Mouse (Mus musculus) E14TG2a.4 (cell line): ENCODE measurements at regions not wholly inside any gene's neighbourhood (a gene's known extent, or its start where the extent isn't known, plus 50 kb on each side); places are given as distances from the start of the nearest gene placed in this dataset.
"Not testable (repeated sequence)": the region's sequence is repeated elsewhere in the genome, so short reads cannot be mapped to it uniquely, and the experiment has no call there.

Experiments
- H3K27me3 ChIP-seq: 2 replicates; pipeline ENCODE4 v1.6.1; 2014; ENCODE audit warnings: low read length, control low read depth; ENCODE audit not compliant: insufficient read depth
- H3K36me3 ChIP-seq: 2 replicates; pipeline ENCODE4 v1.6.1; 2014; ENCODE audit warnings: low read length, control low read depth; ENCODE audit not compliant: insufficient read depth
- H3K4me1 ChIP-seq: replicated peaks from 2 replicates; pipeline ENCODE4 v1.6.1; 2014; ENCODE audit warnings: low read depth, low read length, control low read depth
- H3K4me3 ChIP-seq: replicated peaks from 2 replicates; pipeline ENCODE4 v1.5.1; 2014; ENCODE audit warnings: mild to moderate bottlenecking, low read length
- H3K9me3 ChIP-seq: 2 replicates; pipeline ENCODE4 v1.6.1; 2014; ENCODE audit warnings: low read length, control low read depth
- CTCF ChIP-seq: conservative IDR thresholded peaks from 2 replicates; pipeline ENCODE4 v1.5.1; 2014; ENCODE audit warnings: low read length
- NANOG ChIP-seq: IDR thresholded peaks from 2 replicates; pipeline ENCODE4 v1.6.1; 2014; ENCODE audit warnings: borderline replicate concordance, low read length, mixed read lengths
- POU5F1 ChIP-seq: IDR thresholded peaks from 2 replicates; pipeline ENCODE4 v1.6.1; 2014; ENCODE audit warnings: low read length, borderline replicate concordance

GRCm38 (mm10) chr16:89718921-89719320 lies 147.9 kb upstream of the Krtap11-1 start:
- no peak for TF ChIP-seq POU5F1
- TF ChIP-seq CTCF: no peak
- TF ChIP-seq NANOG: no peak

GRCm38 (mm10) chr16:89715716-89716115 lies 144.7 kb upstream of the Krtap11-1 start:
- not testable (repeated sequence) for H3K27me3 ChIP-seq, H3K4me1 ChIP-seq, H3K4me3 ChIP-seq, H3K36me3 ChIP-seq
- H3K9me3 ChIP-seq: peaks cover 94% of the 10 kb centered on the region

More at GRCm38 (mm10) chr16:89718921-89719320, 147.9 kb upstream of the Krtap11-1 start:
- Histone ChIP-seq H3K27me3 (no peaks in the 10 kb centered on the region), H3K9me3 (peaks cover 72% of the 10 kb centered on the region), H3K36me3 (no peaks in the 10 kb centered on the region), H3K4me1 (no peaks in the 10 kb centered on the region), H3K4me3 (no peak overlapping the region)

GRCm38 (mm10) chr16:89704316-89704715 lies 133.3 kb upstream of the Krtap11-1 start:
- Histone ChIP-seq H3K4me3 (no peak overlapping the region), H3K9me3 (peaks cover 72% of the 10 kb centered on the region), H3K36me3 (no peaks in the 10 kb centered on the region), H3K27me3 (no peaks in the 10 kb centered on the region), H3K4me1 (peaks cover 7% of the 10 kb centered on the region; the same call in 1 of the 2 replicates)
- TF ChIP-seq CTCF (no peak), NANOG (no peak), POU5F1 (no peak)

GRCm38 (mm10) chr16:89703158-89703557 lies 132.2 kb upstream of the Krtap11-1 start:
- Histone ChIP-seq H3K36me3 (no peaks in the 10 kb centered on the region), H3K27me3 (no peaks in the 10 kb centered on the region), H3K4me3 (no peak overlapping the region), H3K9me3 (peaks cover 76% of the 10 kb centered on the region), H3K4me1 (peaks cover 7% of the 10 kb centered on the region; the same call in 1 of the 2 replicates)
- TF ChIP-seq POU5F1 (no peak), NANOG (no peak), CTCF (no peak)

GRCm38 (mm10) chr16:89702406-89702805 lies 131.4 kb upstream of the Krtap11-1 start:
- TF ChIP-seq POU5F1: no peak
- TF ChIP-seq NANOG: no peak
- no peak for TF ChIP-seq CTCF
- H3K4me1 ChIP-seq: peaks cover 5% of the 10 kb centered on the region; the same call in 1 of the 2 replicates
- H3K4me3 ChIP-seq: no peak overlapping the region
- H3K36me3 ChIP-seq: no peaks in the 10 kb centered on the region
- H3K27me3 ChIP-seq: no peaks in the 10 kb centered on the region
- H3K9me3 ChIP-seq: peaks cover 78% of the 10 kb centered on the region

- Histone ChIP-seq H3K4me3 (no peak overlapping the region), H3K9me3 (peaks cover 84% of the 10 kb centered on the region), H3K27me3 (no peaks in the 10 kb centered on the region), H3K36me3 (no peaks in the 10 kb centered on the region), H3K4me1 (no peaks in the 10 kb centered on the region)
- TF ChIP-seq POU5F1: no peak
Measured at GRCm38 (mm10) chr16:89701741-89702140, 130.8 kb upstream of the Krtap11-1 start.

GRCm38 (mm10) chr16:89699710-89700109 lies 128.7 kb upstream of the Krtap11-1 start:
- no peaks in the 10 kb centered on the region for H3K36me3 ChIP-seq
- TF ChIP-seq CTCF: no peak
- TF ChIP-seq NANOG: no peak
- TF ChIP-seq POU5F1: no peak
- H3K9me3 ChIP-seq: peaks cover 94% of the 10 kb centered on the region
- H3K4me3 ChIP-seq: no peak overlapping the region
- no peaks in the 10 kb centered on the region for H3K4me1 ChIP-seq
- no peaks in the 10 kb centered on the region for H3K27me3 ChIP-seq

GRCm38 (mm10) chr16:89695833-89696232 lies 124.8 kb upstream of the Krtap11-1 start:
- H3K4me3 ChIP-seq: no peak overlapping the region
- H3K9me3 ChIP-seq: peaks cover 98% of the 10 kb centered on the region
- no peak for TF ChIP-seq NANOG
- no peak for TF ChIP-seq POU5F1
- no peak for TF ChIP-seq CTCF

GRCm38 (mm10) chr16:89695406-89695805 lies 124.4 kb upstream of the Krtap11-1 start:
- Histone ChIP-seq H3K9me3 (peaks cover 98% of the 10 kb centered on the region), H3K4me3 (no peak overlapping the region), H3K27me3 (no peaks in the 10 kb centered on the region), H3K4me1 (no peaks in the 10 kb centered on the region), H3K36me3 (no peaks in the 10 kb centered on the region)
- TF ChIP-seq NANOG (no peak), CTCF (no peak), POU5F1 (no peak)

More at GRCm38 (mm10) chr16:89695833-89696232, 124.8 kb upstream of the Krtap11-1 start:
- Histone ChIP-seq H3K36me3 (no peaks in the 10 kb centered on the region), H3K27me3 (no peaks in the 10 kb centered on the region), H3K4me1 (no peaks in the 10 kb centered on the region)
